Mouse (Mus musculus) ovary, postnatal 14 days (tissue): ENCODE data around the gene Tmem242.

Source experiments
- DNase-seq: peaks from one replicate; pipeline ENCODE4 v3.0.0; 2022; ENCODE audit warnings: low spot score

The Tmem242 gene

DNA sequence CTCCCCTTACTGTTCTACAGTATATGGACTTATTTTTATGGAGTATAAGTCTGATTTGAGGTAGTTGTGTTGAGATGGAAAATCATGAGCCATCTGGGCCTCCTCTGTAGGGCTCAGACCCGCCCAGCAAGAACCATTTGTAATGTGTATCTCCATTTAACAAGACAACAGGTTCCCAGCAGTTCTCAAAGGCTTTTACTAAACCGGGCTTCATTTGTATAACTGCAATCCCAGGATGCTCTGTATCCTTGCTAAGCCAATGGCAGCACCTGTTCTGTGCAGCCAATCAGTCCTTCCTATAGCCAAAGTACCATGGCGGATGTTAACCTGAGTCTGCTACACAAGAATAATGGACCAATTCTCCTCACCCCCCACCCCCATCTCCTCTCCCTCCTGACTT lies 23.5 kb downstream of the Tmem242 start:
- DNase-seq = no peak

- DNase-seq = no peak
These were observed 26.0 kb downstream of the Tmem242 start for GRCm38 (mm10) chr17:5414041-5414440.

DNA sequence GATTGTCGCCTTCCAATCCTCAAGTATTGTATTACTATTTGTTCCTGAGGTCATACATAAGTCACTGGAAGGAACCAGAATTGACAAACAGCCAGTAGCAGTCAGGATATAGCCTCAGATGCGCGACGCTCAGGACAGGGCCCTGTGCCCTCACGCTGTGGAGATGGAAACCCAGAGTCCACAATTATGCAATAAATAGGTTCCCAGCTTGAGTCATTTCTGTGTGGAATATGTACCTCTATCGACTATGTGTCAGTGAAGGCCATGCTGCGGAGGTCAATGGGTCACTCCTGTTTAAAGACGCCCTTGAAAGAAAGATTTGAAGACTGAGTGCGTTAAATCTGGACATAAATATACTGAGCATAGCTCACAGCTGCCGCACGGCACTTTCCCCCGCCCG lies 26.7 kb downstream of the Tmem242 start:
- no peak for DNase-seq

DNA sequence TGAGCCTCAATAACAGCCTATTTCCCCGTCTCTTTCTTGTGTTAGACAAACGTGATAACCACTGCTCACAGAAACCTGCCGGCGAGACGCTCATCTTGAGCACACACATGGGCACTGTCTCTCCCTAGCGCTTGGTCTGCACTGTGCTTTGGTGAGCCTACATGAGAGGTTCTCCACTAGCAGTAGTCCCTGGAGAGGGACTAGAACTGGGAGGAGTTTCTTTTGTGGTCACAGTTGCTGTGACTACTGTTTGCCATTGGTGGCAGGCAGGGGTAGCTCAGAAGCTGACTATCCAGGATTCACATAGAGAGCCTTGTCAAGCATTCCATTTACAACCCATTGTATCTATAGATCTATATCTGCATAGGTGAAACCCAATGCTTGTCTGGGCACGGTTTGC lies 27.3 kb downstream of the Tmem242 start:
- no peak for DNase-seq

GRCm38 (mm10) chr17:5412301-5412700 lies 27.8 kb downstream of the Tmem242 start:
- no peak for DNase-seq

GRCm38 (mm10) chr17:5411205-5411604 lies 28.9 kb downstream of the Tmem242 start:
- DNase-seq = no peak

DNA sequence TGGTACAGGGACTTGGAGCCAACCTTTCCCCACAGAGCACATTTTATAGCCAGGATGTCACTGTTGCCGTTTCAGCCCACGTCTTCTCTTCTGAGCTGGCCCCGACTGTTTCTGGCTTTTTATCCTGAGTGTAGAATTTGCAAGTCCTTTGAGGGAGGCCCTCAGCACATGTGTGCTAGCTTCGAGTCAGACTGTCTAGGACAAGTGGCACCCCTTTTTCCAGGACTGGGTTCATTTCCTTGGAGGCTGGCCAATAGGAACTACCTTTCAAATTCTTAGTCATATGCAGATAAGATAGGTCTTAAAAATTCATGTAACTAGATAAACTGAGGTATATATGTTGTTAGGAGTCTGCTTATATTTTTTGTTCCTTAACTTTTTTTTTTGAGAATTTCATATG lies 29.7 kb downstream of the Tmem242 start:
- no peak for DNase-seq

DNA sequence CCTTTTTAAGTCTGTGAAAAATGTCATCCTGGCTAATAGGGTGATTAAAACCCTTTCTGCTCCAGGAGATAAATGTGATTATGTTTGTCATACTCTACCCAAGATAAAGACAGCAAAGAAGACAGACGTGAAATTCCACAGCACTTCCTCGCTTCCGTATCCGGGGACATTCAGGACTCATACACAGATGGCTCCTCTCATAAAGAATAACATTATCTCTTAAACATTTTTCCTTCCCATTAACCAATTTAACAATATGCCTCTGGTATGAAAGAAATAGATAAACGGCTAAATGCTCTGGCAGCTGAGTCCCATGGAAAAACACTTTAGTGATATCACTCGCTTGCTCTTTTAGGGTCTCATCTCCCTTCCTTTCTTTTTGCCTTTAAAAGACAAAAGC lies 33.0 kb downstream of the Tmem242 start:
- DNase-seq = no peak

DNA sequence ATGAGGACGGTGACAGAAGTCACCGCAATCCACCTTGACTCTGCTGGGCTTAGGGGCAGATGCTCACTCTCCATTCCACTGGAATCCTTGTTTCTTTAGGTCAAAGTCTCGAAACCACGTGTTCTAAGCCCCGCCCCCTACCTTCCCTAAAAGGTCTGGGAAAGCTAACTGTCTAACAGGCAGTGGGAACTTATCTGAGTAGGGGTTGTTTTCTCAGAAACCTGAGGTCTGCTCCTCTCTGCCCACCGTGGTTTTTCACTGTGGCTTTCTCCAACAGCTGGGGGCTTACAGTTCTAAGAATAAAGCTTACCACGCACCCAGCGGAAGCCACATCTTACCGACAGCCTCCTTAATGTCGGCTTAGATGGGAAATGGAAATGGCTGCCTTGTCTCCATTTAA lies 33.5 kb downstream of the Tmem242 start:
- no peak for DNase-seq

DNA sequence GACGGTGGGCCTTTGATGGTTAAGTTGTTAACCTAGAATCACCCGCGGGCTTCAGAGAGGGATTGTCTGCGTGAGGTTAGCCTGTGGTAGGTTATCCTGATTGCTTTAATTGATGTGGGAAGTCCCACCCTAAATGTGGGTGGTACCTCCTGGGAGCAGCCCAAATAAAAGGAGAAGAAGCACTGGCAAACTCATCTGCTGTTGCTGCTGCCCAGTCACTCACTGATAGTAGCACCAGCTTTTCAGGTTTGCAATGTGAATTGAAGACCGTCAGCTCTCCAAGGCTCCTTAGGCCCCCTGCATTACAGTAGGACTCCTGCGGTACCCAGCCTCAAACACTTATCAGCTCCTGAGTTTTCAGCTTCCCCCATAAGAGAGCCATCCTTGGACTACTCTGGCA lies 36.2 kb downstream of the Tmem242 start:
- no peak for DNase-seq

- peak; percentile 70 for DNase-seq
These were observed 37.4 kb downstream of the Tmem242 start for GRCm38 (mm10) chr17:5402624-5403023.

DNA sequence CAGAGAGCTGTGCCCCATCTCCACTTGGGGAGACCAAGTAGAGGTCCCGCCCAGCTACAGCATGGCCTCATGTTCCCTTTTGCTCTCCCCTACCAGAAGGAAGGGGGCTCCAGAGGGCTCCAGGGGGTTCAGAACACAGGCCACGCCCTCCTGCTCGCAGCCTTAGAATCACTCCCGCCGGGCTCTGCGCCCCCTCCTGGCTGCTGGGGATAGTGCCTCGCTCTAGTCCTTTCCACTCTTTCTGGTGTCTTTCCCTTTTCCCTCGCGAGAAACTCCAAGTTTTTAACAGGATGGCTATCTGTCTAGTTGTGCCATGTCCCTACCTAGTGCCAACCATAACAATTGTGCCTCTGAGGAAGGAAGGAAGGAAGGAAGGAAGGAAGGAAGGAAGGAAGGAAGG lies 38.0 kb downstream of the Tmem242 start:
- DNase-seq = peak; percentile 74

GRCm38 (mm10) chr17:5401288-5401687 lies 38.8 kb downstream of the Tmem242 start:
- no peak for DNase-seq

DNA sequence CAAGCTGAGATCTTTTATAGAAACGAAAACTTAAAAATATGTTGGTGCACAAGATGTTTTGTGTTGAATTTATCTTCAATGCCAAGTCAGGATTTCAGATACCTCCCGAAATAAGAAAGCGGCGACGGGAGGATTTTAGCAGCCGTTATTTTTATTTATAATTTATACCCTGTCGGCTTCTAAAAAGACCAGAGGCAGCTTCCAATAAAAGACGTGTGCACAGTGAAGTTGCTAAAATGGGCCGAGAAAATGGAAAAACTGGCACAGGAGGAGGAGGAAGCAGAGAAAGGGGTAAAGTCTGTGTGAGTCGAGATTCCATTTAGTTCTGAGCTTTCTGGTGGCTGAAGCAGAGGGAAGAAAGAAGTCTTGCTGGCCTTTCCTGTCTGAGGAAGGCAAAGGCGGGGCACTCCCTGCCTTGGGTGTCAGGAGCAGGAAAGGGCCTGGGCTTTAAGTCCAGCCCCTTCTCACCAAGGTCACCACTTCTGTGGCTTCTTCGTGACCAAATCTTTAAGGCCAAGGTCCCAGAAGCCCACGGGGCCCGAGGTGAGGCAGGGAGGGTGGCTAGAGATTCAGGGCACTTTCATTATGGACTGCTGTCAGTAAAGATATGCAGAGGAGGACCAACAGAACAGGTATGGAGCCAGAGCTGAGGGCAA lies 39.5 kb downstream of the Tmem242 start:
- DNase-seq = no peak

GRCm38 (mm10) chr17:5397148-5398007 lies 42.7 kb downstream of the Tmem242 start:
- peak; percentile 86 for DNase-seq

DNA sequence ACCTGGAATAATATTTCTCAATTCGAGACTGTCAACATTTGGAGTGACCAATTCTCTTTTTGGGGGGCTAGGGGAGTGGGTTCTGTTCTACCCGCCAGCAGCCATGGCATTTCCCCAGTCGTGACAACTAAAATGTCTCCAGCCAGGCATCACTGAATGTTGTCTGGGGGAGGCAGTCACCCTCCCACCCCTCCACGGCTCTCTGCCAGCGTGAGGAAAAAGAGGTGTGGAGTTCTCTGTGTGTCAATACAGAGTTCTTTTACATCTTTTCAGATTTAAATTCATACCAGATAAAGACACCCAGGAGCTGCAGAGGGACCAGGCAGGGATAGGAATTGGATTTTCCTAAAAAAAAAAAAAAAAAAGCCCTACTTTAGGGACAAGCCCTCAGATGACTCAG lies 43.8 kb downstream of the Tmem242 start:
- no peak for DNase-seq

- no peak for DNase-seq
These were observed 44.4 kb downstream of the Tmem242 start for GRCm38 (mm10) chr17:5395454-5396205.

DNA sequence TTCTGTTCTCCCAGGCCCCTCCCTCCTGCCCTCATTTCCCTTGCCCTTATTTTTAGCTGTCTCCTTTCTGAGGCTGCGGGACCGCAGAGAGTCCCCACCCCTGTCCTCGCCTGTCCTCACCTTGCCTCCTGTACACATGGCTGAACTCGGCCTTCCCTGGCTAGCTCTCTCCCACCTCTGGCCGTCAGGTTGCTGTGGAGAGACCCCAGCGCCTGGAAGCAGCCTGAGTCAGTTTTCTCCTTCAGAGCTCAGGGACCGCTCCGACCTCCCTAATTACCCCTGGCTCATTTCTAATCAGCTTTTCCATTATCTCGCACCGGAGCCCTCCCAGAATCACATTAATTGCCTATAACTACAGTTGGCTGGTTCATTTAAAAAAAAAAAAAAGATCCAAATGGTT lies 49.4 kb downstream of the Tmem242 start:
- no peak for DNase-seq

DNA sequence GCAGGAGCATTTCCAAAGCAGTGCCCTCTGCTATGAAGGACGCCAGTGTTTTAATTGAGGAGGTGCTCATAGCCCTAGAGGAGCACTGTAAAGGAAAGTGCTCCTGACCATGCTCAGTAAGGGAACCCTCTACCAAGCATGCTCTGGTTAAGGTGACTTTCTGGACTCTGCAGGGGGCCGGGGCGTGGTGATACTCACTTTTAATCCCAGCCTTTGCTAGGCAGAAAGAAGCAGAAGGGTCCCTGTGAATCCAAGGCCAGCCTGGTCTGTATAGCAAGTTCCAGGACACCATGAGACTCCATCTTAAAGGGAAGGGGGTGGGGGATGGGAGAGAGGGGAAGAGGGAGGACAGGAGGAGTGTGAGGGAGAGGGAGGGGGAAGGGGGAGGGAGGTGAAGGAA lies 51.7 kb downstream of the Tmem242 start:
- no peak for DNase-seq

- no peak for DNase-seq
These were observed 53.0 kb downstream of the Tmem242 start for GRCm38 (mm10) chr17:5386885-5387545.

- no peak for DNase-seq
These were observed 54.4 kb downstream of the Tmem242 start for GRCm38 (mm10) chr17:5385694-5386093.

DNA sequence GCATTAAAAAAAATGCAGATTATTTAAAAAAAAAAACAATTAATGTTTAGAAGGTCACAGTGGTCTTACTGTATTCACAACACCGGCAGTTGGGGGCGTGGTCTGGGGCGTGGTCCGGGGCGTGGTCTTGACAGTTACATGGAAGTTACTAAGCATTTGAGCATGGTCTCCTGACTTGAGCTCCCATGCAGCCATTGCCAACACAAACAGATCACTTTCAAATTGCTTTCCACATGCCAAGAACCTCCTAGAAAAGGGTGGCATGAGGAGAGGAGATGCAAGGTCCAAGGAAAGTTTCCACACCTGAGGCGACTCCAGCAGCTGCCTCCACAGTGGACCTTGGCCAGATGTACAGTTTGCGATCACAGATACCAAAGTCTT lies 62.1 kb downstream of the Tmem242 start:
- DNase-seq = no peak
